Mouse (Mus musculus) cortical plate, adult 2 months (tissue): ENCODE results near the gene Polr1c. TPM values are rescaled to one million over a fixed set of nuclear protein-coding genes. Genes with fewer than 3 reads are reported as not detected.

Source experiments
- H3K27ac ChIP-seq: fragments of 200-500 bp; 2 replicates; pipeline ENCODE4 v1.5.1; 2012; ENCODE audit warnings: low read length, control low read depth, inconsistent platforms; ENCODE audit not compliant: insufficient read depth
- H3K4me1 ChIP-seq: fragments of 200-500 bp; 2 replicates; pipeline ENCODE4 v1.6.1; 2011; ENCODE audit warnings: low read length; ENCODE audit not compliant: control insufficient read depth, insufficient read depth
- H3K4me3 ChIP-seq: fragments of 200-500 bp; 2 replicates; pipeline ENCODE4 v1.5.1; 2011; ENCODE audit warnings: mild to moderate bottlenecking, low read length, control low read depth; ENCODE audit not compliant: insufficient read depth
- CTCF ChIP-seq: fragments of 200-500 bp; IDR thresholded peaks from 2 replicates; pipeline ENCODE4 v1.5.1; 2011; ENCODE audit warnings: mild to moderate bottlenecking, control low read depth, low read length; ENCODE audit not compliant: insufficient read depth; ENCODE audit errors: extremely low read depth
- POLR2A ChIP-seq: fragments of 200-500 bp; IDR thresholded peaks from 2 replicates; pipeline ENCODE4 v1.6.1; 2011; ENCODE audit warnings: mild to moderate bottlenecking, low read length, control low read depth; ENCODE audit not compliant: insufficient read depth; ENCODE audit errors: extremely low read depth
- polyA plus RNA-seq: library from polyadenylated mRNA; depleted of rRNA; stranded (reverse); fragments of >200 nt; gene quantifications from 2 replicates; pipeline ENCODE4 v1.2.3, GENCODE M21; 2012

Gene Polr1c
- polyA plus RNA-seq, 1 experiment, result 47.2 TPM

- Histone ChIP-seq H3K4me3 (no peak overlapping the region), H3K4me1 (no peaks in the 10 kb centered on the region), H3K27ac (no peak overlapping the region)
- TF ChIP-seq POLR2A (no peak), CTCF (no peak)
These were observed 8.2 kb downstream of the Polr1c start for GRCm38 (mm10) chr17:46239516-46240114.

GRCm38 (mm10) chr17:46237480-46237879 lies 10.4 kb downstream of the Polr1c start:
- H3K4me3 ChIP-seq, result no peak overlapping the region
- no peaks in the 10 kb centered on the region for H3K4me1 ChIP-seq
- TF ChIP-seq POLR2A (no peak), CTCF (no peak)
- no peak overlapping the region for H3K27ac ChIP-seq

GRCm38 (mm10) chr17:46237079-46237478 lies 10.8 kb downstream of the Polr1c start:
- TF ChIP-seq CTCF (no peak), POLR2A (no peak)
- H3K4me1 ChIP-seq, result no peaks in the 10 kb centered on the region
- no peak overlapping the region for H3K4me3 ChIP-seq
- H3K27ac ChIP-seq, result no peak overlapping the region

- TF ChIP-seq POLR2A (no peak), CTCF (no peak)
- Histone ChIP-seq H3K27ac (no peak overlapping the region), H3K4me3 (no peak overlapping the region), H3K4me1 (no peaks in the 10 kb centered on the region)
These were observed 11.8 kb downstream of the Polr1c start for GRCm38 (mm10) chr17:46236067-46236466.

GRCm38 (mm10) chr17:46227576-46227975 lies 20.3 kb downstream of the Polr1c start:
- Histone ChIP-seq H3K27ac (no peak overlapping the region), H3K4me1 (no peaks in the 10 kb centered on the region), H3K4me3 (no peak overlapping the region)
- no peak for TF ChIP-seq POLR2A
- no peak for TF ChIP-seq CTCF

- Histone ChIP-seq H3K4me1 (no peaks in the 10 kb centered on the region), H3K27ac (no peak overlapping the region), H3K4me3 (no peak overlapping the region)
- TF ChIP-seq POLR2A (no peak), CTCF (no peak)
These were observed 26.3 kb downstream of the Polr1c start for GRCm38 (mm10) chr17:46221601-46222000.

GRCm38 (mm10) chr17:46210550-46210949 lies 37.3 kb downstream of the Polr1c start:
- TF ChIP-seq CTCF (no peak), POLR2A (no peak)

GRCm38 (mm10) chr17:46206676-46207075 lies 41.2 kb downstream of the Polr1c start:
- TF ChIP-seq CTCF (no peak), POLR2A (no peak)
- no peak overlapping the region for H3K4me3 ChIP-seq
- H3K4me1 ChIP-seq, result no peaks in the 10 kb centered on the region; the same call in 1 of the 2 replicates
- H3K27ac ChIP-seq, result no peak overlapping the region

More at GRCm38 (mm10) chr17:46210550-46210949, 37.3 kb downstream of the Polr1c start:
- Histone ChIP-seq H3K4me1 (no peaks in the 10 kb centered on the region), H3K4me3 (no peak overlapping the region), H3K27ac (no peak overlapping the region)

GRCm38 (mm10) chr17:46203078-46203477 lies 44.8 kb downstream of the Polr1c start:
- Histone ChIP-seq H3K27ac (no peak overlapping the region), H3K4me1 (no peaks in the 10 kb centered on the region; the same call in 1 of the 2 replicates), H3K4me3 (peak overlapping the region; percentile 97)
- TF ChIP-seq POLR2A, result no peak
- no peak for TF ChIP-seq CTCF

- peak; percentile 74; the same call in 1 of the 2 replicates for TF ChIP-seq POLR2A
- no peak for TF ChIP-seq CTCF
- H3K27ac ChIP-seq, result no peak within 1 kb of the TSS
- peak within 1 kb of the TSS; percentile 97 for H3K4me3 ChIP-seq
These were observed 45.3 kb downstream of the Polr1c start, which contains the start of the genes Polh and Xpo5 for GRCm38 (mm10) chr17:46202421-46203071. Polh (minus strand) TSS chr17:46202645. Xpo5 (plus strand) TSS chr17:46202782.

More at GRCm38 (mm10) chr17:46202421-46203071, 45.3 kb downstream of the Polr1c start, which contains the start of the genes Polh and Xpo5:
- H3K4me1 ChIP-seq, result no peaks in the 10 kb centered on the region; the same call in 1 of the 2 replicates
